Mouse (Mus musculus) small intestine, adult 2 months (tissue): ENCODE measurements around the gene Ccnh.

Experiments
- CTCF ChIP-seq: fragments of 200-500 bp; IDR thresholded peaks from 2 replicates; pipeline ENCODE4 v1.5.1; 2012; ENCODE audit warnings: low read depth, mild to moderate bottlenecking, control low read depth, inconsistent platforms, low read length, moderate library complexity, mixed read lengths; ENCODE audit not compliant: insufficient replicate concordance, insufficient read length; ENCODE audit errors: extremely low read depth
- POLR2A ChIP-seq: fragments of 200-500 bp; IDR thresholded peaks from 2 replicates; pipeline ENCODE4 v1.6.1; 2012; ENCODE audit warnings: low read depth, mild to moderate bottlenecking, control low read depth, inconsistent platforms, low read length, moderate library complexity

GRCm38 (mm10) chr13:85154746-85155145, 34.5 kb upstream of the Ccnh start:
- TF ChIP-seq CTCF = no peak
- no peak for TF ChIP-seq POLR2A
